Mouse (Mus musculus) urinary bladder, adult 2 months (tissue): Measurements from ENCODE around the gene Mrpl21. TPM values are rescaled to one million over a fixed set of nuclear protein-coding genes. Genes with fewer than 3 reads are reported as not detected.
A peak's percentile ranks its signal among the peaks of the same experiment; 100 is the strongest.

Source experiments
- DNase-seq: peaks from one replicate; pipeline ENCODE4 v3.0.0; 2022; ENCODE audit warnings: low spot score
- polyA plus RNA-seq: library from polyadenylated mRNA; depleted of rRNA; stranded (reverse); fragments of >200 nt; gene quantifications from 2 replicates; pipeline ENCODE4 v1.2.3, GENCODE M21; 2012; rRNA removed

Mrpl21 gene
- 43.3 and 55.7 TPM in 2 replicates for polyA plus RNA-seq

DNA sequence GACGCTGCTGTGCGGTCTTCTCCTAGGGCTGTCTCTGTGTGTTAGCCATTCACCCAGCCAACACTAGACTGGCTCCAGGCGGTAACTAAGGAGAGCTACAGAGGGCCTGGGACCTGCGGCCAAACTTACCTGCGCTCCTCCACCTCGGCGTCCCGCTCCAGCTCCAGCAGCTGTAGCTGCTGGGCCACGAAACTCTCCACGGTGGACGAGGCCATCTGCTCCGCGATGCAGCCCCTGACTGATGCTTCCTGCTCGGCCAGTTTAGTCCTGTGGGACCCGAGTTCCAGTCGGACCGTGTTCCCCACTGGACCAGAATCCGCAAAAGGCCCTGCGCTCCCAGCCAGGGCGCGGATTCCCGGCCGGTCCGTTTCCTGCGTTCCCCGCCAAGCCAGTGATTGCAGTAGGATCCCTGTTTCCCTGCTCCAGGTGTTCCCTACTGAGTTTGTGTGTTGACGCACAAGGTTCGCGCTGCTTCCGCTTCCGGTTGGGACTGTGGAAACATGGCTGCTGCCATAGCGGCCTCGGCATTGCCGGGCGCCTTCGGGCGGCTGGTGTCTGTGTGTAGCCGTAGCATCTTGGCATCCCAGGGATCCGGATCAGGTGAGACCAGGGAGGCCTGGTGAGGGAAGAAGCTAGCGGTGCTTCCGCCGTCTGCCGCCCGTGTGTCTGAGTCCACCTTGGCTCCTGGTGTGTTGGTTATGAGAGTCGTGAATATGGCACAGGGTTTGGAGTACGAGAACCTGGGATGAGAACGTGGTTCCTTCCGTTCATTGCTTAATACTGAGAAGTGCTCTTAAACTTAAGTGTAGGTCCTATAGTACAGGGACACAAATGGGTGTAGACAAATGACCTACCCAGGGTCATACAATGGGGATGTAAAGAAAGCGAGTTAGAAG is at the start of gene Mrpl21, which contains the start of gene Ighmbp2:
Mrpl21 (plus strand) TSS at position 330 of the 896 bp plus-strand sequence.
Ighmbp2 (minus strand) TSS at position 446 of the 896 bp plus-strand sequence.
- DNase-seq = peak; percentile 83

DNA sequence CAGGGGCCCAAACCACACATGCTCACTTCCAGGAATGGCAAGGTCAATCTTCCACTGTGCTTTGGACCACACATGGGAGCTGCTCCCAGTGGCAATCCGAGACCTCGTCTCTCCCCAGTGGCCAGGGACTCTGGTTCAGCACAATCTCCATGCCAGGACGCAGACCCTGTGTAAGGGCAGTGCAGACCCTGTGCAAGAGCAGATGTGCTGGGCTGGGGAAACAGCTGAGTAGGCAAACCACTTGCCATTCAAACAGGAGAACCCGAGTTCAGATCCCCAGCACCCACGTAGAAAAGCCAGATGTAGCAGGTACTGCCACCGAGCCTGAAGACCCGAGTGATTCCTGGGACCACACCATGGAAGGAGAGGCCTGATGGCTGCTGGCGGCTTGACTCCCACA is 22.7 kb upstream of the Mrpl21 start:
- no peak for DNase-seq

DNA sequence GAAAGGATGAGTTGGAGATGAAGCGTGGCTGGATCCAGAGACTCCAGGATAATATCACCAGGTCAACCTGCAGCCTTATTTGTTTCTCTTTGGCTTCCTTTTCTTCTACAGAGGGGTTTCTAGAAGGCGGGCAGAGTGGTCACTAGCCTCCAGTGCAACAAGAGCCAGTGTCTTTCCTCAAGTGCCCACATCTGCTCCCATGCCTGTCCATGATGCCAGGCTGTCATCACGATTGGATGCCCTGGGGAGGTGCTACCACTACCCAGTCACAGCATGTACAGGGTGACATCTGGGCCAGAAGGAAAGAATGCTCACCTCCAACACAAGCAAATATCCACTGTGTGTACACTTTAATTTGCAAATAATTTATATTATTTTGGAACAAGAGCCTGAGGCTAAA is 22.1 kb upstream of the Mrpl21 start:
- no peak for DNase-seq

DNA sequence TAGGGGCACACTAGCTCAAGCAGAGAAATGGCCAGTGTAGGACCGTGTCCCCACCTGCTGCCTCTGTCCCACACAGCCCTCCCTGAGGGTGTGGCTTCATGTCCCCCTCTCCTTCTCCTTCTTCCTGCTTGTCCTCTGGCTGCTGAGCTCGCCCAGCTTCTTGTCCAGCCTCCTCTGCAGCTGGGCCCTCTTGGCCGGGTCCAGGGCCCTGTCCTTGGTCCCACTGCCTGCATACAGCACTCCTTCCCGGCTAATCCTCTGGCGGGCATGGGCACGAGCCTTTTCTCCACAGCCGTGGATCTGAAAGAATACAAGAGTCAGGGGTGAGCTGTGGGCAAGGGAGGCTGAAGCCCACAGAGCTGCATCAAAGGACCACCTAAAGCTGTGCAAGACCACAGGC is 21.4 kb upstream of the Mrpl21 start:
- no peak for DNase-seq

DNA sequence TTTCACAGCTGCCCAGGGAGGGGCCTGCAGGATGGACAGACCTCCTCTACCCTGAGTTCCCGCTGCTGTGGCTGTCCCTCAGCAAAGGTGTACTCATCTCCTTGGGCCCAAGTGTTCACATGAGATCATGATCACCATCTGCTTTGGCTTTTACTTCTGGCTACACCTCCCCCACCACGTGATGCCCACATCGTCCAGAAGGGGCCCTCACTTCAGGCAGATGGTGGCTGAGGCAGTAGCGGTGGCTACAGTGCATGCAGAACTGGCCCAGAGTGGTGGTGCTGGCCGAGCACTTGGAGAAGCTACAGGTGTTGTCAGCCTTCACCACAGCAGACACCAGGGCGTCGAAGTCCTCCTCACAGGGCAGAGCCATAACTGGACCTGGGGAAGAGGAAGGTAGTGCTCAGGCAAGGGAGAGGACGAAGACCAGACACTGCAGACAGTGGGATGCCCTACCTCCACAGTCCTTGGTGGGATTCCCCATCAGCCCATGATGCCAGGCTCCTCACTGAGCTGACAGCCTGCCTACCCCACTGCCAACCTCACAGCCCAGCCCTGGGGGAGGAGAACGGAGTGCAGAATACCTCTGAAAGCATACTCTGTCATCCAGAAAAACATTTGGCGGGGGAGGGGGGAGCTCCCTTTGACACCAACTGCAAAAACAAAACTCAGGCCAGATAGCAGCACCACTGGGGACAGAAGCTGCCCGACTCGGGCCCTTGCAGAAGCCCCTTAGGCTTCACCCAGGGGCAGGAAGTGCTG is 20.8 kb upstream of the Mrpl21 start:
- DNase-seq = no peak

DNA sequence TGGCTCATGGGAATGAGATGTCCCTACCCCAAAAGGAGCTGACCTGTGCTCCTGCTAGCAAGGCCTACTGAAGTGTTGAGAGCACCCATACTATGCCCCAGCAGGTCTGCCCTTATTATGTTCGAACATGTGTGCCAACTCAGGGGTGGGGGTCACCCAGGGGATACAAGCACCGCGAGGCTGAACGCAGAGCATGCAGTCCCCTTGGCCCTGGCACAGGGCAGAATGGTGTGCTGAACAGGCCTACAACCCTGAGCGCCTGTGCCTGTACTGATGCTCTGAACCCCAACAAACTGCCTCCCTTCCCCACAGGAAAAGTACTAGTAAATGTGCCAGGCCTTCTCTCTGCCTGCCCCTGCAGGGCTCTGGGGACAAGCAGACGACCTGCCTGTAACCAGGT is 18.4 kb upstream of the Mrpl21 start:
- no peak for DNase-seq

DNA sequence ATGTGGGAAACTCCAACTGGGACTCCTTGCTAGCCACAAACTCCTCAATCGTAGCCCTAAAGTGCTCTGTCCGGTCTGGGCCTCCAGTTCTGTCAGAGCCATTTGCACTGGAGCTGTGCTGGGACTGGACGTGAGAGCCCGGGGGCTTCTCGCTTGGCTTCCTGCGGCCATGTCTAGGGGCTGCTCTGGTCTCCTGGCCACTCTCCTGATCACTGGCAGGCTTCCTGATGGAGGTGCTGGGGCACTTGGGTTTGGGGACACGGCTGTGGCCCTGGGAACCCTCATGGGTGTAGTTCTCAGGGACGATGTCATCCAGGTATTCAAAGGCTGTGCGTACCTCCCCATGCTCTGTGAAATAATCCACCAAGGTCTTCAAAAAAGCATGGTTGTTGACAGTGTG is 17.5 kb upstream of the Mrpl21 start:
- DNase-seq = no peak

DNA sequence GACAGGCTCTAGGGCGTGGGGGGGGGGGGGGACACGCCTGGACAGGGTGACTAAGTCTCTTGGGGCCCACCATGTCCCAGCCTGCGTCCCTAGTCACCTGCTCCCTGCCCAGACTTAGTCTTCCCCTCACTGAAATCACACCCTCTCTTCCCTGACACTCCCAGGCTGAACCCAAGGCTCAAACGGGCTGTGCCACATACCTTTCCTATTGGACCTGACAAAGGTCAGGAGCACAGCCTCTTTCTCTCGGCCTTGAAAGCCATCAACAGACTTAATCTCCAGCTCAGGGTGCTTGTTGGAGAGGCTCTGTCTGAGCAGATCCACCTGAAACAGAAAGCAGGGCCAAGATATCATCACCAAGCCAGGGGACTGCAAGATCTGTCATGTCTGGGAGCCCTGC is 16.6 kb upstream of the Mrpl21 start:
- peak; percentile 25 for DNase-seq

DNA sequence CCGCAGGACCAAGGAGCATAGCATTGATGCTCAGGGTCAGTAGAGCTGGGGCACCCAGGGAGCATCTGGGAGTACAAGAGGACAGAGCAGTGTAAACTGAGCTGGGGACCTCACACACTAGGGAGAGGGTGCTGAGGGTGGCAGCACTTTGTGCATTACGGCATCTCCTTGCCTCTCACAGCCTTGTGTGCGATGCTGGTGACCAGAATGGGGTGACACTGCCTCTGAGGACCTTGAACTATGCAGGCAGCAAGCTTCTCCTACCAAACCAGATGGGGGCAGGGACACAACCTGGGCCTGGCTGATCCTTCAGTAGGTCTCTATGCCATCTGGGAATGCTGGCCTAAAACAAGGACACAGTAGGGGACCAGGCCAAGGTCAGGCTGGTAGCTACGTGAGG is 16.0 kb upstream of the Mrpl21 start:
- no peak for DNase-seq

DNA sequence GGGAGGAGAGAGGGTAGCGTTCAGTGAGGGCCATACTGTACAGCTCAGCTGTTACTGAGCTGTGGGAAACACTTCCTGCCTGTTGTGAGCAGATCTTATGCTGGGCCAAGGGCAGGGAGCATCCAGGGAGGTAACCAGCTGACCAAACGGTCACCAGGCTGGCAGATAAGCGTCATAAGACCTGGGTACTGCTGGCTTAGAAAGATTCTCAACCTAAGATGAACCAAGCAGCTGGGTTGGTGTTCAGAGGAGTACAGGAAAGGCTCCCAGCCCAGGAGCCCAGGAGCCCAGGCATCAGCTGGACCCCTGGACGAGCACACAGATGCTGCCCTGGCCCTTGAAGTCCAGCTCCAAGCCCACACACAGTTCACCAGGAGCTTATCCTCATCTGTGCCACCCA is 15.4 kb upstream of the Mrpl21 start:
- peak; percentile 17 for DNase-seq

DNA sequence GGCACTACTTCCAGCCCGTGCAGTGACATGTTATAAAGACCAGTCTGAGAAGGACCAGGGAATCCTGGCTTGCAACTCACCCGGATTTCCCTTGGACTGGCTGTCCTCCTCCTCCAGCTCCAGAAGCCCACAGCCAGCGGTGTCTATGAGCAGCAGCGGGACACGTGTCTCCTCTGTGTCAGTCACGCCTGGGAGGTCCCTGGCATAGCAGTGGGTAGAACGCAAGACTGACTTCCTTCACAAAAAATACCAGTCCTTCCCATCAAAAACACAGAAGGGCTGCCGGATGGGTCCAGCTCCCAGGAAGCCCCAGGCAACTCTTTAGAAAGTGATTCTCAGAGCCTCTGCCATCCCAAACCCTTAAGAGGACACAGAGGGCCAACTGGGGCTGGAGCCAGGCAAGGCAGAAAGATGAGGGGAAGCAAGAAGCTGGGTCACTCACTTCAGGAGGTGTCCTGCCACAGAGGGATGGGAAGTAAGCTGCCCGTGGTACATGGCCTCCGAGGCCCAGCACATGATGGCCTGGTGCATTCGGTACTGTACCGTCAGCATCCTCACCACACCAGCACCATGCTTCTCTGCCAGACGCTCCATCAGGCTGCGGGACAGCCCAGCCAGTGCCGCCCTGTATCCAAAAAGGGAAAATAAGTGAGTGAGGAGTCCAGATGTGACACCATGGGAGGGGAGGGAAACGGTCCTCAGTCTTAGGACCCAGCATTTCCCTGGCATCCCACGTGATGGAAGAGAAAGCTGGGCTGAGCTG is 14.3 kb upstream of the Mrpl21 start:
- DNase-seq = peak; percentile 16

DNA sequence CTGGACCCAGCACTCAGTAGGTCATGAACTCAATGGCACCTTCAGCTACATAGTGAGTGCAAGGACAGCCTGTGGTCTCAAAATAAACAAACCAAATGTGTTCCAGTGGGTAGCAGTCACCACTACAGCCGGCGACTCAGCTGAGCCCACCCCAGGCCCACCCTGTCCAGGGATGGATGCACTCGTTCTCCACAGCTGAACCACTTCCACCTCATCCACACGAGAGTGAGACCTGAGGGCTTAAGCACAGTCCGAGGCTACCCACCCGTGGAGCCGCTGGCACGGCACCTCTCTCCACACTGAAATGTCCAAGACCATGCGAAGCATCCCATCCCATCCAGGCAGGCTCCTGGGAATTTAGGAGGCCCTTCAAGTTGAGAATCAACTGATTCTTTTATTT is 13.4 kb upstream of the Mrpl21 start:
- peak; percentile 16 for DNase-seq

DNA sequence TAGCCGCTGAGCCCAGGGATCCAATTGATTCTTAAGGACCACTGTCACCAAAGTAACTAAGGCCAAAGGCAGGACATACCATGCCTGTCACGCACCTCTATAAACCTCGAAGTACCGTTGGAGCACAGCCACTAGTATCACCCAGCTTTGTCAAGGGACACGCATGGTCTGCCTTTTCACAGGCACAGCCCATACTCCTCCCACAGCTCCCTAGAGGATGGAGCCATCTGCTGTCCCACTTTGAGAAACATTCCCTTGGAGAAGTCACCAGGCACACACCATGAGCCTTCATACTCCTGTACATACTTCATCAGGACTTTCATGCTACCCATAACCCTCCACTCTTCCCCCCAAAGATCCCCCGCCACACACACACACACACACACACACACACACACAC is 12.9 kb upstream of the Mrpl21 start:
- peak; percentile 13 for DNase-seq

DNA sequence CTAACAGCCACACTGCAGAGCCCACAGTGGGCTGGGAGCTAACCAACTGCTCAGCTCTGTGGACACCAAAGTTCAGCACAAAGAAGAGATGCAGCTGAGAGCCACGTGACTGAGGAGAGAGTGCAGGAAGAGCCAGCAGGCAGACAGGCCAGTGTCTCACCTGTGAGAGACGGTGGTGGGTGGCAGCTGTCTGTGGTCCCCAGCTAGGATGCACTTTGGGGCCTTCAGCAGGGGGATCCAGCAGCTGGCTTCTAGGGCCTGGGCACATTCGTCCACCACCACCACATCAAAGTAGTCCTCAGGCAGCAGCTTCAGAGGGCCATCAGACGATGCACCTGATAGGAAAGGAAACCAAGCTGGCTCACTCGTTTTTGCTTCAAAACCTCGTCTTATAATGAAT is 11.3 kb upstream of the Mrpl21 start:
- DNase-seq = peak; percentile 12

DNA sequence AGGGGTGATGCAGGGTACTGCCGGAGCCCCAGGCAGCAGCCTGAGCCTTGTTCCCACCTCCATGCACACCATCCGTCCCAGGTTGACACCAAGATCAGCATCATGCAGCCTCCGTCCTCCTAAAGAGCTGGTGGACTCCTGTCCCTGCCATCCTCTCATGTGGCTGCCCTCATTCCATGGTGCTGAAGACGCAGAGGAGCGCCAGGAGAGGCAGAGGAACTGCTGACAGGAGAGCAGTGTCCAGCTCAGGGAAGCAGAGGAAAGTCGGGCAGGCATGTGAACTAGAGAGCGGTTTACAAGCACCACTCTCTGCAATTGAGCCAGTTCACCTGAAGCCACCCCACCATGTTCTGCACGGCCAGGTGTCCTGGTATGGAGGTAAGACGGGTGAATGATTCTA is 9.4 kb upstream of the Mrpl21 start:
- peak; percentile 15 for DNase-seq

DNA sequence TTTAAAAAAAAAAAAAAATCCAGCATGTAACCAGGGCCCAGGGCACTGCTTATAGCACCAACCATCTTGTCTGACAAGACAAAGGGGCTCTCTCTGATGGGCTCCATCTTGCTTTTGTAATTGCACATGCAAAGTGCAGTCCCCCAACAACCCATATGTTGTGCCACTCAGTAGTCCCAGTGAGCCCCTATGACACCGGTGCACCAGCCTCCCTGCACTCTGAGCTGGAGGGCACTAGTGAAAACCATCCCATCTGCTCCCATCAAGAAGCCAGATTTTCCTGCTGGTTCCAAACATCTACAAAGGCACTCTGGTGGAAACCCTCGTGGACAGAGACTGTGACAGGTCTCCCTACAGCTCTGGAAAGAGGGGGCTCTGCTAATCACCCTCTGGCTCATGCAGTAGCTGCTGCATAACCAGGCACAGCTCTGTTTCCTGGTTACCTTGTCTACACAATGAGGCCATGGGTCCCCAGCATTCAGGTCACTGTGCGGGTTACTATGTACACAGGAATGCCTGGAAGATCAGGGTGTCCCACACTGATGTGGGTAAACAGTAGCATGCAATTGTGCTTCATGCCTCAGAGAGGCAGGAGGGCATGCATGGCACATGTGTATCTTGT is 6.8 kb upstream of the Mrpl21 start:
- peak; percentile 15 for DNase-seq

DNA sequence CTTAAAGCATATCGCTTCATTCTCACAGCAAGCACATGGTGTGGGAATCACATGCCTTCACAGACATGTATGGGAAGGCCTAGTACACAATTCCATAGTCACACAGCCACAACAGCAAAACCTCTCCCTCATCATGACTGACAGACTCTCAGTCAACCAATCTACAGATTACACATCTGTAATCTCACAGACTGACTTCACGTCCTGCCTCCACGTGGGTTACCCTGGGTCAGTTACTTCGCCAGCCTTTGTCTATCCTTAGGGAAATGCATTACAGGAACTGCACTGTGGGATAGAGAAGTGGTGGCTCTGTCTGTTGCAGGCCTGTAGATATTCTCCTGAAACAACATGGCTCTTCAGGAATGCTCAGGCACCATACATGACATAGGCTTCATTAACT is 815 bp upstream of the Mrpl21 start:
- DNase-seq = no peak

DNA sequence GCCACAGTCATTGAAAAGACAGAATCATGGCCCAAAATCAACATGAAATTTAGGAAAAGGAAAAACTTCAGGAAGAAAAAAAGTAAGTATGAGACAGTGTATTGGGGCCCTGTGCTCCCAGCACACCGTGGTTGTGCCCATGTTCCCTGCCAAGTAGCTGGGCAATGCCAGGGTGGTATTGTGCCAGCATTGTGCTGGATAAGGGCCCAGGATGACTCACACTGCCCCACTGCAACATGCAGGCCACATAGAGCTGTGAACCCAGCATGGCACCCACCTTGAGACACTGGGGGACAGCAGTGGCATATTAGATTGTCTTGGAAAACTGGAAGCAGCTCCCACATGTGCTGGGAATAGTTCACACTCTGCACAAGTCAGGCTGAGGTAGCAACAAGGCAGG is 6.3 kb downstream of the Mrpl21 start:
- no peak for DNase-seq

DNA sequence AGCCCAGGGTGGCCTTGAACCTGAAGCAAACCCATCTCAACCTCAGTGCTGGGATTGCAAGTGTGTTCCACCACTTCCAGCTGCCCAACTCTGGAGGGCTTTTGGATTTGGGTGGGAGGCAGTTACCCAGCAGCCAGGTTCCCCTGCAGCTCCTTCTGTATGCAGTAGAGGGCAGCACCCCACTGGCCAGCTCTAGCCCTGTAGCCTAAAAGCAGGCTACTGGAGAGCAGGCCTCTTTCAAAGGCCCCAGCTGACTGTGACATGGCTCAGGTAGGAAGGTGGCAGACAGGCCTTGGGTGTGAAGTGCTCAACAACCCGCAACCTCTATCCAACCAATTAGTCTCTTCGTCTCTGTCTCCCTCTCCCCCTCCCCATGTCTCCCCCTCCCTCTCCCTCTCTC is 9.3 kb downstream of the Mrpl21 start:
- DNase-seq = peak; percentile 43

DNA sequence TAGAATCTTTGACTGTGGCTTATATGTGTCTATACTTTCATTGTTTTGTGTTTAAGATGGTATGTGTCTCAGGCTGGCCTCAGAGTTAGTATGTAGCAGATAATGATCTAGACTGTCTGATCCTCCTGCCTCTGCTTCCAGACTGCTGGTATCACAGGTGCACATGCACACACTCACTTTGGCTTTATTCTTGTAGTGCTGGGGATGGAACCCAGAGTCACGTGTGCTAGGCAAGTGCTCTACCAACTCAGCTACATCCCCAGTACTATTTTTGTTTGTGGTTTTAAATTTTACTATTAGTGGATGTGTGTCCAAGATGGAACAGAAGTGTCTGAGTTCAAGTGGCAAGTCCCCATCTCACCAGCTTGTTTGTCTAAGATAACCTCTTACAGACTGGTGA is 10.3 kb downstream of the Mrpl21 start:
- DNase-seq = no peak

DNA sequence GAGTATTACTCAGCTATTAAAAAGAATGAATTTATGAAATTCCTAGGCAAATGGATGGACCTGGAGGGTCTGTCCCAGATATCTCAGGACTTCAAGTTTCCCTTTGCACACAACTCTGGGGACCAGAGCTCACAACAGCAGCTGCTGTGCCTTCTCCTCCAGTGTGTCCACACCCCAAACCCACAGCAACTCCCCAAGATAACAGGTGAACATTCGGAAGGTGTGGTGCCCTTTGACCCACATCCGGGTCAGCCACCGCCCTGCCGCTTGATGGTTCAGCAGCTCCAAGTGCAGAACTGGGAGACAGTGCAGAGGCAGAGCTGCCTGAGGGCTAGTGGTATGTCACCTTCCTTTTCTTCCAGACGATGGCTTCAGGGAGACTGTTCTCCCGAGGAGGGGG is 12.5 kb downstream of the Mrpl21 start:
- DNase-seq = no peak

DNA sequence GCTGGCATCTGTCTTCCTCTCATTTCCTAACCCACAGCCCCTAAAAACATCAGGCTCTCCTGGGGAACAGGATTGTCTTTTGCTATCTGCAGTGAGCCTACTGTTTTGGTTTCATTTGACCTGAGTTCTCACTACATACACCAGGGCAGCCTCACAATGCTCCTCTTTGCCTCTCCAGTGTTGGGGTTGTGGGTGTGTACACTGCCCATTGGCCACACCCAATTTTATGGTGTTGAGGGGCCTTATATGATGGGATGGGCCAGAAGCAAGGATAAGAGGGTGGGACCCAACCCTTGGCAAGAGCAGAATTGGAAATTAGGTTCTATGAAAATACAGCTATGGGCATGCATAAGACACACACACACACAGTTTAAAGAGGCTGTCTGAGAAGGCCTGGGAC is 14.3 kb downstream of the Mrpl21 start:
- no peak for DNase-seq
